Mouse (Mus musculus) limb, embryonic 15.5 days (tissue): Measurements from ENCODE around the gene Pus3. TPM values are rescaled to one million over a fixed set of nuclear protein-coding genes. Genes with fewer than 3 reads are reported as not detected.

Experiments used
- ATAC-seq: fragments of 200-750 bp; cut with Nextera tagmentation; 2 replicates; pipeline ENCODE4 v1.8.0; 2017; ENCODE audit warnings: low read depth, moderate TSS enrichment; ENCODE audit not compliant: insufficient number of reproducible peaks, low FRiP score, low TSS enrichment
- H3K27ac ChIP-seq: fragments of 300-500 bp; sonication (generic); 2 replicates; pipeline ENCODE4 v1.5.1; 2015; ENCODE audit warnings: moderate library complexity, mild to moderate bottlenecking, inconsistent platforms
- H3K27me3 ChIP-seq: fragments of 300-500 bp; sonication (generic); 2 replicates; pipeline ENCODE4 v1.6.1; 2015; ENCODE audit warnings: inconsistent platforms
- H3K36me3 ChIP-seq: fragments of 300-500 bp; sonication (generic); 2 replicates; pipeline ENCODE4 v1.6.1; 2015; ENCODE audit warnings: inconsistent platforms
- H3K4me1 ChIP-seq: fragments of 300-500 bp; sonication (generic); 2 replicates; pipeline ENCODE4 v1.6.1; 2015; ENCODE audit warnings: inconsistent platforms
- H3K4me2 ChIP-seq: fragments of 300-500 bp; sonication (generic); 2 replicates; pipeline ENCODE4 v1.6.1; 2015; ENCODE audit warnings: mild to moderate bottlenecking, inconsistent platforms
- H3K4me3 ChIP-seq: fragments of 300-500 bp; sonication (generic); 2 replicates; pipeline ENCODE4 v1.5.1; 2015; ENCODE audit warnings: mild to moderate bottlenecking, inconsistent platforms
- H3K9ac ChIP-seq: fragments of 300-500 bp; sonication (generic); 2 replicates; pipeline ENCODE4 v1.6.1; 2015; ENCODE audit warnings: inconsistent platforms
- H3K9me3 ChIP-seq: fragments of 300-500 bp; sonication (generic); 2 replicates; pipeline ENCODE4 v1.6.1; 2016; ENCODE audit warnings: inconsistent platforms
- WGBS: fragments of 180-500 bp; shearing (Covaris S2); methylation state at CpG from one replicate; pipeline ENCODE4 v1.1.7; 2015; 5-methylcytosine and 5-hydroxymethylcytosine counted together
- polyA plus RNA-seq: library from polyadenylated mRNA; unstranded; fragments of >200 nt; fragmentation: Nextera tagmentation; extraction: Ambion mirVana; gene quantifications from 2 replicates; pipeline ENCODE4 v1.2.1, GENCODE M21; 2015

Pus3 gene
- polyA plus RNA-seq = 17.2 and 19.2 TPM in 2 replicates

DNA sequence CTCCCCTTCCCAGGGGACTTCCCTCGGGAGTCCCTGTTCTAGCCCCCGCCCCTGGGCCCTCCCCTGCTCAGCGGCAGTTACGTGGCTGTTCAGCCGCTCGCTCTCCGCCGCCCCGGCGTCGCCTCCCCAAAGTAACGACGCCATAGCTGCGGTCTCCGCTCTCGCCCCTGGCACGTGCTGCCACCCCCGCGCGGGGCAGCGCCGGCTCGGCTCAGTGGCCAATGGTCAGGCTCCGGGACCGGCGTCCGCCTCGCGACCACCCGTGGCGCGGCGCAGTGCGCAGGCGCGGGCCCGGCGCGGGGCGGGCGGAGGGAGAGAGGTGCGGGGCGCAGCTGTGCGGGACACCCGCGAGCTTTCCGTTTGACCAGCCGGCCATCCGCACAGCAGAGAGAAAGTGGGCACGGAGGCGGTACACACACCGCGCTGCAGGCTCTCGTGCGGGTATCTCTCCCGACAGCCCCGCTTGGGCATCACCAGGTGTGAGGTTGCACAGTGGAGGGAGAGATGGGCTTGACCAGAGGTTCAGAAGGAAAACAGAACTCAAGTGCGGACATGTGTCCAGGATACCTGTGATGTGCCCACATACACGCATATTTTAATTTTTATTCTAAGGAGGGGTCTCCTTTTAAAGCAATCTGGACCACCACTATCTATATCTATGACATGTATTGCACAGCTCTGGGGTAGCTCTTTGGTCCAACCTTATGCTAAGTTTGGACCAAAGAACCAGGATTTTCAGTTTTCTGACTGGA, at the start of gene Pus3, which contains the start of gene Ddx25:
Pus3 (plus strand) TSS at position 339 of the 752 bp plus-strand sequence.
Ddx25 (minus strand) TSS at position 272 of the 752 bp plus-strand sequence.
- peak within 1 kb of the TSS; percentile 82 for H3K27ac ChIP-seq
- H3K36me3 ChIP-seq = peaks cover 12% of the 10 kb centered on the region
- H3K4me1 ChIP-seq = peaks cover 19% of the 10 kb centered on the region
- peak within 1 kb of the TSS; percentile 95 for H3K4me2 ChIP-seq
- no peaks in the 10 kb centered on the region for H3K9me3 ChIP-seq
- peak; percentile 64 for ATAC-seq
- H3K9ac ChIP-seq = peak within 1 kb of the TSS; percentile 51
- H3K27me3 ChIP-seq = no peaks in the 10 kb centered on the region
- whole genome bisulfite sequencing = 1% methylated on average over 59 of the region's 59 CpGs
- peak within 1 kb of the TSS; percentile 70 for H3K4me3 ChIP-seq

GRCm38 (mm10) chr9:35513900-35514299, 44.5 kb upstream of the Pus3 start:
- H3K4me2 ChIP-seq = no peak overlapping the region
- no peak overlapping the region for H3K9ac ChIP-seq
- H3K36me3 ChIP-seq = no peaks in the 10 kb centered on the region
- no peak overlapping the region for H3K4me3 ChIP-seq
- peaks cover 22% of the 10 kb centered on the region for H3K4me1 ChIP-seq
- ATAC-seq = no peak
- H3K9me3 ChIP-seq = no peaks in the 10 kb centered on the region
- H3K27me3 ChIP-seq = no peaks in the 10 kb centered on the region
- WGBS = 86% methylated on average over 4 of the region's 4 CpGs
- no peak overlapping the region for H3K27ac ChIP-seq

DNA sequence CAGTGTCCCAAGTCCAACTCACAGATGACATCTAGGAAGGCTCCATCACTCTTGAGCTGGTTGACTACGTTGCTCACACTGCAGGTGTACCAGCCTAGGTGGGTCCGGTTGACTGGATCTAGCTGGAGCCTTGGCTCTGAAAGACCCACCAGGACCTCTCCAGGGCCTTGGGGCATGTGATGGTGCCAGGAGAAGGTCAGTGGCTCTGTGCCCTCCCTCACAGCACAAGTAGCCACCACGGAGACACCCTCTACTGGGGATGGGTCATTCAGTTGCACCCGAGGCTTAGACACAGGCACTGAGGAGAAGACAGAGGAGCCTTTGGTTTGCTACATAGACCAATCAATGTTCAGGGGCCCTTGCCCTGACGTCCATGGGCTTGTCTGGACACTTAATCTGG, 42.2 kb upstream of the Pus3 start:
- Histone ChIP-seq H3K4me1 (peaks cover 10% of the 10 kb centered on the region), H3K36me3 (no peaks in the 10 kb centered on the region), H3K9ac (no peak overlapping the region), H3K4me3 (no peak overlapping the region), H3K9me3 (no peaks in the 10 kb centered on the region), H3K27ac (no peak overlapping the region), H3K27me3 (no peaks in the 10 kb centered on the region), H3K4me2 (no peak overlapping the region)
- no peak for ATAC-seq
- WGBS = 80% methylated on average over 5 of the region's 5 CpGs

DNA sequence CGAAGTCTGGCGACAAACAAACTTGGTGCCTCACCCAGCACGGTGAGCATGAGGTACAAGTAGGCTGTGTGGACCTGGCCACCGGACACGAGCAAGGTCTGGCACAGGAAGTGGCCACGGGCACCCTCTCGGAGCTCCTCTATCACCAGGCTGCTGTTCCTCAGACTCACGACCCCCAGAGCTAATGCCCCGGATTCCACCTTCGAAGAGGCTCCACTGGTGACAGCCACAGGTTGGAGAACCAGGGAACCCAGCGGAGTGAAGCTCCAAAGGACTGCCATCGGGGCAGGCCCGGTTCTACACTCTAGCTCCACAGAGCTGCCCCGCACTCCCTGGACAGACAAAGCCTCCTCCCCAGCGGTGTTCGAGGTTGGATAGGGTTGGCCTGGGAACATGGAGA, 41.7 kb upstream of the Pus3 start:
- no peaks in the 10 kb centered on the region for H3K9me3 ChIP-seq
- no peak overlapping the region for H3K4me3 ChIP-seq
- H3K27ac ChIP-seq = no peak overlapping the region
- no peak overlapping the region for H3K4me2 ChIP-seq
- ATAC-seq = no peak
- peaks cover 15% of the 10 kb centered on the region for H3K4me1 ChIP-seq
- H3K27me3 ChIP-seq = no peaks in the 10 kb centered on the region
- H3K9ac ChIP-seq = no peak overlapping the region
- WGBS = 90% methylated on average over 16 of the region's 16 CpGs
- H3K36me3 ChIP-seq = no peaks in the 10 kb centered on the region

DNA sequence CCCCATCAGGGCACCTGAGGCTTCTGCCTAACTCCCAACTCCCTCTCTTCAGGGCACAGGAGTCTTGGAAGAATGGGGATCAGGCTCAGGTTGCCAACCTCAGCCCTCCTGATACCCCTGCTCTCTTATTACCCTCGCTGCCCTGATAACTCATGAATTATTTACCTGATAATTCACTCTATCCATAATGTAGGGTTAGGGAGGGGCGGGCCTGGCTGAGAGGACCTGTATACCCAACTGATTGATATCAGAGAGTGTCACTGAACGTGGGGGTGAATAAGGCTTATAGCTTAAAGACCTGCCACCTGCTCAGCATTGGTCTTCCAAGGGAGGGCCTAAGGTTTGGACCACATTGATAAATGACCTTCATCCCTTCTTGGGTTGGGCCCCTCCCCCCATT, 40.2 kb upstream of the Pus3 start, which contains the start of gene Gm1113:
Gm1113 (minus strand) TSS at position 101 of the 400 bp plus-strand sequence.
- H3K36me3 ChIP-seq = no peaks in the 10 kb centered on the region
- H3K27ac ChIP-seq = no peak within 1 kb of the TSS
- H3K9me3 ChIP-seq = no peaks in the 10 kb centered on the region
- 82% methylated on average over 3 of the region's 3 CpGs for WGBS
- H3K4me3 ChIP-seq = no peak within 1 kb of the TSS
- ATAC-seq = no peak
- H3K4me1 ChIP-seq = peaks cover 18% of the 10 kb centered on the region
- H3K27me3 ChIP-seq = no peaks in the 10 kb centered on the region
- no peak within 1 kb of the TSS for H3K9ac ChIP-seq
- no peak within 1 kb of the TSS for H3K4me2 ChIP-seq

DNA sequence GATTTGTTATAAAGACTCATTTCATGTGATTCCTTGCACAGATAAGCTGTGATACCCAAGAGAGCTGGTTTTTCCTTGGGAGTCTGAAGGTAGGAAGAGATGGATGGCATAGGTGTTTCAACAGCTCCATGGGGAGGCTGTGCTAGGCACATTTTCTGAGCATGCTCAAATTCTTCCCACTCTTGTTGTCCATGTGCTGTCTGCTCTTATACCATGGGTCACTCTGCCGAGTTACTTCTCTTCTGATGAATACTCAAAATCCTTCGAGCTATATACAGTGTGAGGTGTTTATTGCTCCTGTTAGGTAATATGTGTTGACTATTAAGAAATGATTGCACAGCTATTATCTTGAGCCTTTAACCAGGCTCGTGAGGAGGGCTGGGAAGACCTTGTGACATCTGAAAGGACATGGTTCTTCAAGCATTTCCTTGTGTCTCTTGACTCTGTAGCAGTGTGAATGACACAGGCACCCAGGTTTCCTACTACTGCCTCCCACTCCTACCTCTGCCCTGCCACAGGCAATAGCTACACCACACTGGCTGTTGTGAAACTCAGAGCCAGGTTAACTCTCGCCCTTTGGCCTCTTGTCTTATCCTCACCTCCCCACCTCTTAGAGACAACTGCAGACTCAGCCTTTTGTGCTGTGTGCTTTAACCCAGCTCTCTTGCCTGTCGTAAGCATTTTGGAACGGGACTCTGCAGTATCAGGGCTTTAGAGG, 37.6 kb upstream of the Pus3 start:
- no peak for ATAC-seq
- WGBS = 67% methylated on average over 6 of the region's 6 CpGs
- Histone ChIP-seq H3K36me3 (no peaks in the 10 kb centered on the region), H3K9ac (no peak overlapping the region), H3K27me3 (no peaks in the 10 kb centered on the region), H3K4me1 (peaks cover 33% of the 10 kb centered on the region), H3K4me3 (no peak overlapping the region), H3K9me3 (no peaks in the 10 kb centered on the region), H3K4me2 (no peak overlapping the region), H3K27ac (peak overlapping the region; percentile 51)

GRCm38 (mm10) chr9:35522241-35522640, 36.2 kb upstream of the Pus3 start:
- no peaks in the 10 kb centered on the region for H3K9me3 ChIP-seq
- 43% methylated on average over 2 of the region's 2 CpGs for WGBS

GRCm38 (mm10) chr9:35522821-35523515, 35.4 kb upstream of the Pus3 start:
- Histone ChIP-seq H3K27ac (peak overlapping the region; percentile 92), H3K4me3 (no peak overlapping the region), H3K9ac (no peak overlapping the region), H3K4me2 (no peak overlapping the region), H3K36me3 (no peaks in the 10 kb centered on the region), H3K9me3 (no peaks in the 10 kb centered on the region), H3K4me1 (peaks cover 36% of the 10 kb centered on the region), H3K27me3 (no peaks in the 10 kb centered on the region)
- ATAC-seq = no peak
- WGBS = 57% methylated on average over 1 of the region's 1 CpGs

More at GRCm38 (mm10) chr9:35522241-35522640, 36.2 kb upstream of the Pus3 start:
- H3K36me3 ChIP-seq = no peaks in the 10 kb centered on the region
- H3K27me3 ChIP-seq = no peaks in the 10 kb centered on the region
- no peak overlapping the region for H3K4me2 ChIP-seq
- no peak for ATAC-seq
- peaks cover 33% of the 10 kb centered on the region for H3K4me1 ChIP-seq
- no peak overlapping the region for H3K9ac ChIP-seq
- H3K27ac ChIP-seq = peak overlapping the region; percentile 92
- no peak overlapping the region for H3K4me3 ChIP-seq

DNA sequence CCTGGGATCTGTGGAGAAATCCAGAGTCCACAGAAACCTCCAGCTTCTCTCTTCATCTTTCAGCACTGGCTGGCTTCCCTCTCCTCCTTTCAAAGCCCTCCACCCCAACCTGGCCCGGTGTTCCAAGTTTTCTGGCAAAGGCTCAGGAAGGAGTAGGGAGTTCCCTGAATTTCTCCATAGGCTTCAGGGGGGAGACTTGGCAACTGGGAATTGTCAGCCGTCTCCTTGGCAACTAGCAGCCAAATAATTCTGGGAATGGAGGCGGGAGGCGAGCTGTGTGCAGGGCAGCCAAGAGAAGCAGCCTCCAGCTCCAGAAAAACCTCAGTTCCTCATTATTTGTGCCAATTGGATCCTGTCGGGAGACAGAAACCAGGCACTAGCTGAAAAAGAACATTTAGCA, 34.9 kb upstream of the Pus3 start:
- H3K9me3 ChIP-seq = no peaks in the 10 kb centered on the region
- peak overlapping the region; percentile 10; the same call in 1 of the 2 replicates for H3K4me2 ChIP-seq
- 24% methylated on average over 5 of the region's 5 CpGs for WGBS
- H3K36me3 ChIP-seq = no peaks in the 10 kb centered on the region
- H3K4me3 ChIP-seq = no peak overlapping the region
- H3K9ac ChIP-seq = no peak overlapping the region
- H3K4me1 ChIP-seq = peaks cover 40% of the 10 kb centered on the region
- H3K27ac ChIP-seq = peak overlapping the region; percentile 92
- H3K27me3 ChIP-seq = no peaks in the 10 kb centered on the region
- ATAC-seq = peak; percentile 91

DNA sequence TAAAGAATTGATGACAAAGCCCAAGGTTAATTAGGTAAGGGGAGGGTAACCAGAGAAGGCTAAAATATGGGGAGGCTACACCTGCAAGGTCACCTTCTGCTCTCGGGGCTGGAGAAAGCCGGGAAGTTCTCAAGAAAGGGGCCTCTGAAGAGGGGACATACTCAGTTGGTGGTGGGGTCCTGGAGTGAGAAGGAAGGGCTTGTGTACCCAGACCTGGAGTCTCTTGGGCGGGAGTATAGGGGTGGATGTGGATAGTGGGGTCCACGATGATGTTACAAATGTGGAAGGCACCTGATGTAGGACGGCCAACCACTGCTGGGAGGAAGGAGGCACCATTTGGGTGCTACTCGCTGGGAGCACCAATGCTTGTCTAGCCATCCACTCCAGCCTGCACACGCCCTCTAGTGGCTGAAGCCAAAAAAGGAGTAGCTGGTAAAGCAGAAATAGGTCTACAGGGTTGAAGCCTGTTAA, 34.4 kb upstream of the Pus3 start:
- no peaks in the 10 kb centered on the region for H3K27me3 ChIP-seq
- H3K4me3 ChIP-seq = no peak overlapping the region
- no peak overlapping the region for H3K9ac ChIP-seq
- no peaks in the 10 kb centered on the region for H3K36me3 ChIP-seq
- ATAC-seq = peak; percentile 77
- WGBS = 12% methylated on average over 7 of the region's 7 CpGs
- peak overlapping the region; percentile 10; the same call in 1 of the 2 replicates for H3K4me2 ChIP-seq
- H3K27ac ChIP-seq = peak overlapping the region; percentile 92
- peaks cover 43% of the 10 kb centered on the region for H3K4me1 ChIP-seq
- H3K9me3 ChIP-seq = no peaks in the 10 kb centered on the region

GRCm38 (mm10) chr9:35529141-35529540, 29.3 kb upstream of the Pus3 start:
- H3K9ac ChIP-seq = no peak overlapping the region
- ATAC-seq = no peak
- no peak overlapping the region for H3K4me2 ChIP-seq
- peaks cover 50% of the 10 kb centered on the region for H3K4me1 ChIP-seq
- no peak overlapping the region for H3K4me3 ChIP-seq
- H3K27me3 ChIP-seq = no peaks in the 10 kb centered on the region
- H3K36me3 ChIP-seq = no peaks in the 10 kb centered on the region
- H3K9me3 ChIP-seq = no peaks in the 10 kb centered on the region
- H3K27ac ChIP-seq = peak overlapping the region; percentile 33
- 17% methylated on average over 3 of the region's 3 CpGs for WGBS
